Mouse (Mus musculus): ENCODE measurements at regions not wholly inside any gene's neighbourhood (a gene's known extent, or its start where the extent isn't known, plus 50 kb on each side); places are given as distances from the start of the nearest gene placed in this dataset.

- DNase-seq (ENCODE audit: extremely low read depth, low read depth), result no peak
These were observed 176.5 kb upstream of the Klf4 start for GRCm38 (mm10) chr4:55708808-55709207.

DNA sequence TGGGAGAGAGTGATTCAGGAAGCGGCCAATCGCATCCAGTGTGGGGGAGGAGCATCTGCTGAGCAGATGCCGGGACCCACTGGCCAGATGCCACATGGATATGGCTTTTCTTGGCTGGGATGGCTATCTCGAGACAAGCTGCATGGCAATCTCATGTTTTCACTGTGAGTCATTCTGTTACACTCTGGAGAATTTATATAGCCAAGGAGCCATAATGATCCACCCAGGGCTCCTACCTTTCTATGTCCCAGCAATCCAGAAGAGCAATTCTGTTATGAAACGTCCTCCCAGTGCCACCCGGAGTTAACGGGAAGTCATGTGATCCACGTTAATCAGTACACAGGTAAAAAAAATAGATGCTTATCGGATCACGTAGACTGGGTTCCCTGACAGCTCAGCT is 175.7 kb upstream of the Klf4 start:
- no peak for DNase-seq (ENCODE audit: extremely low read depth, low read depth)

- DNase-seq (ENCODE audit: extremely low read depth, low read depth), result no peak
These were observed 172.7 kb upstream of the Klf4 start for GRCm38 (mm10) chr4:55704921-55705320.

DNA sequence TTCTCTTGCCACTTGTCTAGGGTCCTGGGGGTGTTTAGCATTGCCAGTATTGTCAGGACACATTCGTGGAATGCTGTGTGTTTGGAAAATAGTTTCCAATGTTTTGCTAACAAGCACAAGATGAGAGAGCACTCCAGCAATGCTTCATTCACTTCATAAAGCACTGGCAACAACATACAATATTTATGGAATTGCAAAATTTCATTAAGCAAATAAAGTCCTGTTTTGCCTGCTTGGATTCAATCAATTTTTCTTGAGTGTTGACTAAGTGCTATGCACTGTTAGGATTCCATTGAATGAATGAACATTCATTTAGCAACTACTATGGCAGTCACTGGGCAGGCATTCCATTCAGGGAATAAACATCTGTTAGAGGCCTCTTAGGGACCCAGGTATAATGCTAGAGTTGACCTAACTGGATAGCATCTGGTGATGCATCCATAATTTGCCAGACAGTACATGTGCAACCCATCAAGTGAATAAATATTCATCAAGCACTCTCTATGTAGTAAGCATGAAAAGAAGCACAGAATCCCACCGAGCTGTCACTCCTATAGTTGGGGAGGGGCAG is 171.2 kb upstream of the Klf4 start:
- no peak for DNase-seq (ENCODE audit: extremely low read depth, low read depth)

GRCm38 (mm10) chr4:55701334-55701733 is 169.1 kb upstream of the Klf4 start:
- DNase-seq (ENCODE audit: extremely low read depth, low read depth), result no peak

DNA sequence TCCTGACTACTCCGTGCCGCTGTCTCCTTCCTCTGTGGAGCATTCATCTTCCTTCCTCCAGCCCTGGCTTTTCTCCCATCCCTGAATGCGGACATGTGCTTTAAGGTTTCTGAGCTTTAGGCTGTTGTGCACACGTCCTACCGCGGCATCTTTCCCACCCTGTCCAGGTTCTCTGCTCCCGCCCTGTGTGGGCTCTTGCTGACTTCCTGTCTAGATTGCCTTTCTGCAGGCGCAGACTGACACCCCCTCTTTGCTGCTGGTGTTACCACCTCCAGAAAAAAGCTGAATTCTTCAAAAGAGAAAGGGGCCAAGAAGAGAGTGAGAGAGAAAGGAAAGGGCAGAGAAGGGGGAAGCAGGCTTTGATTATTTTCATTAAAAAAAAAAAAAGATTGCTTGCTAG is 167.7 kb upstream of the Klf4 start:
- DNase-seq (ENCODE audit: extremely low read depth, low read depth), result no peak

DNA sequence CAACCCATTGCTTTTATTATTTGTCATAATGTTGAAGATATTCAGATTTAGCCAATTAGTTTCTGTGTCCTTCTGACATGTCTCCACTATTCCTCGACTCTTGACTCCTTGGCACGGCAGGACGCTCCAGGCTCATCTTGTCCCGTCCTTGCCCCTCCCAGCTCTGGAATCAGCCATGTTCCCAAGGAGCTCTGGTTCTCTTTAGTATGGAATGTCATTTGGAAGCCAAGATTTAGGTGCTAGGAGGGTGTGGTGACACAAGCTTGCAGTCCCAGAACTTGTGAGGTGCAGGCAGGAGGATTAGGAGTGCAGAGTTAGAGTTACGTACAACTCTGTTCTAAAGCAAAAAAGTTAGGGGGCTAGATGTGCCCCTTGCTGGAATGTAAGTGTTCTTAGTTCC is 166.9 kb upstream of the Klf4 start:
- no peak for DNase-seq (ENCODE audit: extremely low read depth, low read depth)

DNA sequence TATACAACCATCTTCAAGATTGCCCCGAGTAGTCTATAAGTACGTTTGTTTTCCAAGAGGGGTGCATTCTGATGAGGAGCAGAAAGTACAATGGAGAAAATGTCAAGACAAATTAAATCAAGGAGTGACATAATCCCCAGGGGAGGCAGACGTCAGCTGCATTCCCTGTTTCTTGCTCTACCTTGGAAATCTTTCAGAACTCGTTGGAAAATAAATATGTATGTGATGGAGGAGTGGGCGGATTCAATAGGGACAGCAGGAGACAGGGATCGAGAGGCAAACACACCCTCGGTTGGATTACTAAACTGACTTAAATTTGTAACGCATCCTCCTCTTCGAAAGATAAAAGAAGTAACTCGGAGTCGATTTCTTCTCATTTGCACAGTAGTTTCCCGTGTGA is 164.8 kb upstream of the Klf4 start:
- no peak for DNase-seq (ENCODE audit: extremely low read depth, low read depth)

- DNase-seq (ENCODE audit: extremely low read depth, low read depth), result no peak
These were observed 164.2 kb upstream of the Klf4 start for GRCm38 (mm10) chr4:55696428-55696827.

- no peak for DNase-seq (ENCODE audit: extremely low read depth, low read depth)
These were observed 163.0 kb upstream of the Klf4 start for GRCm38 (mm10) chr4:55695246-55695645.

- DNase-seq (ENCODE audit: extremely low read depth, low read depth), result no peak
These were observed 157.2 kb upstream of the Klf4 start for GRCm38 (mm10) chr4:55689479-55689878.

DNA sequence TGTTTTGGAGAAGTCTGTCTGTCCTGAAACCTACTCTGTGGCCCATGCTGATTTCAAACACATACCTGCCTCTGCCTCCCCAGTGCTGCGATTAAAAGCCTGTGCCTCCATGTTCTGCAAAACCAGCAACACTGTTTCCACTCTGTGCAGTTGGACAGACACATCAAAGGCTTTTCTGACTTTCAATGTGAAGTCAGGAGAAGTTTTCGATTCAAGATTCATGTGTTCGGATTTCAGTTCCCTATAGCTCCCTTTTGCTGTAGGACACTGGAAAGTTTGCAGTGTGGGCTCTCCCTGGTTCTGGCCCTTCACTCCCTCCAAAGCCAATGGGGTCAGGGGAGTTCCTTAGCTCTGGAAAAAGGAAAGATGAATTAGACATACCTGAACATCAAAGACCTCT is 154.5 kb upstream of the Klf4 start:
- no peak for DNase-seq (ENCODE audit: extremely low read depth, low read depth)

- DNase-seq (ENCODE audit: extremely low read depth, low read depth), result no peak
These were observed 140.0 kb upstream of the Klf4 start for GRCm38 (mm10) chr4:55672288-55672687.

DNA sequence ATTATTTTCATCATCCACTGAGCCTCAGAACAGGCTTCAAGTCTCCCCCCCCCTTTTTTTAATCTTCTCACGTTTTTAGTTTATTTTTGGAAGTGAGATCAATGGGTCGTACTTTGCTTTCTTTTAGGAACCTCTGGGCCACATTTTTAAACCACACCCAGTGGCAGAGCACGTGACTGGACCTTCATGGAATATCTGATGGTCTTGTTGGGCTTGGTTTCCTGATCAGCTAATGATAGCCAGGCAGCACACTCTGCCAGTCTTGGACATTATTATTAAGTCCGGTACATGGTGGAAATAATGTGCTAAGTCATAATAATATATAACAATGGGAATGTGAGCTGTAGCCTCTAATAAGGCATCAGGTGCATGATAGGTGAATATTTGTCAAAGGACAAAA is 138.0 kb upstream of the Klf4 start:
- DNase-seq (ENCODE audit: extremely low read depth, low read depth), result no peak

DNA sequence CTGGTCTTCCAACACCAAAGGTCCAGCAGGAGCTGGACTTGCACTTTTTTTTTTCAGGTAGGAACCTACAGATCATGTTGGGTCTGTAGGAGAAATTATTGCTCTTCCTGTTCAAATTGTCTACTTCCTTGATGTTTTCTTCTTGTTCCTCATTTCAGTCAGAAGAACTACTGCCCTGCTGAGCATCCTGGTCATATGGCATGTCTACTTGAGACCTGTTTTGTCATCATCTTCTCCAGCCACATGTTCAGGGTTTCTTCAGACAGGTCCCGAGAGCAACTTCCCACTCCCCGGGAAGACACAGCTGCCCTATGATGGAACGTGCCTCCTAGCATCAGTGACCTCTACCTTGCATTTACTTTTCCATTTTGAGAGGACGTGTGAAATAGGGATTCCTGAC is 132.6 kb upstream of the Klf4 start:
- no peak for DNase-seq (ENCODE audit: extremely low read depth, low read depth)

DNA sequence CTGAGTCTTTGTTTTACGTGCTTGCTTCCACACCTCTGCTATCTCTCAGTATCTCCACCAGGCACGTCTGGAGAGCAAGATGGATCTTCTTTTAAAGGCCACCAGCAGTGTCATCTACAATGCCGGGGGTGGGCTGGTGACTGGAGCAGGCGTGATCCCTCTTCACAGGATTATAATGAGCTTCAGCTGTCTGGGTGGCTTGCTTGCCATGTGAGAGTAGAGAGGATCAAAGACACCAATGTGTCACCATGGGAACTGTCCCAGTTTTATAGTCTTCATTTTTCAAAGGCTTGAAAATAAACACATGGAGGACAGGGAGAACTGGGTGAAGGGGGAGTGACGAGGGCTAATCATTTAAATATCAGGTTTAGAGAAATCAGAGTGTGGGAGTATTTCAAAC is 131.6 kb upstream of the Klf4 start:
- no peak for DNase-seq (ENCODE audit: extremely low read depth, low read depth)

GRCm38 (mm10) chr4:55662041-55662440 is 129.8 kb upstream of the Klf4 start:
- no peak for DNase-seq (ENCODE audit: extremely low read depth, low read depth)

GRCm38 (mm10) chr4:55658904-55659303 is 126.6 kb upstream of the Klf4 start:
- no peak for DNase-seq (ENCODE audit: extremely low read depth, low read depth)

DNA sequence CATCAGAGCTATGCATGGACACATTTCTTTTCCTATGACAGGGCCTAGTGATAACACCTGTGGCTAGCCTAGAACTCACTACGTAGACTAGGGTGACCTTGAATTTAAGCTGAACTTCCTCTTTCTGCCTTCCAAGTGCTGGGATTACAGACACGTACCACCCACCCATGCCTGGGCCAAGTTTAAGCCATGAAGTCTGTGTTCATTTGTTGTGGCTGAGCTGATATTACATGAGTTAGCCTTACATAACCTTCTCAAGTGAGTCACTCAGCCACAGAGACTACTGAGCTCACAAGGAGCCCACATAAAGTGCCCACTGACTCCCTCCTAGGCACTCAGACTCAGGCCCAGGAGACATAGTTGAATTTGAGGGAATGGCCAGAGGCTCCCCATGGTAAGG is 123.1 kb upstream of the Klf4 start:
- no peak for DNase-seq (ENCODE audit: extremely low read depth, low read depth)

GRCm38 (mm10) chr4:55652628-55653027 is 120.4 kb upstream of the Klf4 start:
- DNase-seq (ENCODE audit: extremely low read depth, low read depth), result no peak

DNA sequence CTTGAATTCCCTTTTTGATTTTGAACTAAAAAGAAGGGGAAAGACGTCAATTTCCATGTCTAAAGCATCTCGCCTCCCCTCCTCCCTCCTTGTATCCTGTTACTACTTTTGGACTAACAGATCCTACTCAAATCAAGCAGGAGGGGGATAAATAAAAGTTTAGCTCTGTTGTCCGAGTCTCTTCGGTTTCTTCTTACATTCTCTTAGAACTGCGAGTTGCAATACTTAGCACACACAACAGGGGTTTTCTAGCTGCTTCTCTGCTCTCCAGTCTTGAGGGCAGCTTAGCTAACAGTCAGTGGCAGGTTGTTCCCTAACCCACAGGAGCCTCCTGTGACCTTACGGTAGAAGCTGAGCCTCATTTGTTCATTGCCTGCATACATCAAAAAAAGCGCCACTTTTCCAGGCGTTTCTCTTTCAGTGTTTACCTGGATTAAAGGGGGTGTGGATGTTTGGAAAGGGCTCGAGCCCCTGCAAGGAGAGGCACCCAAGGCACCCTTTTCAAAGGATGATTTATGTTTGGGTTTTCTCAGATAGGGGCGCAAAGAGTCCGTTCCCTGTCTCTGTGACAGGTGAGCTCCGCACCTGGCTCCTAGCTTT is 119.6 kb upstream of the Klf4 start:
- no peak for DNase-seq (ENCODE audit: extremely low read depth, low read depth)

GRCm38 (mm10) chr4:55651051-55651763 is 118.9 kb upstream of the Klf4 start:
- no peak for DNase-seq (ENCODE audit: extremely low read depth, low read depth)

DNA sequence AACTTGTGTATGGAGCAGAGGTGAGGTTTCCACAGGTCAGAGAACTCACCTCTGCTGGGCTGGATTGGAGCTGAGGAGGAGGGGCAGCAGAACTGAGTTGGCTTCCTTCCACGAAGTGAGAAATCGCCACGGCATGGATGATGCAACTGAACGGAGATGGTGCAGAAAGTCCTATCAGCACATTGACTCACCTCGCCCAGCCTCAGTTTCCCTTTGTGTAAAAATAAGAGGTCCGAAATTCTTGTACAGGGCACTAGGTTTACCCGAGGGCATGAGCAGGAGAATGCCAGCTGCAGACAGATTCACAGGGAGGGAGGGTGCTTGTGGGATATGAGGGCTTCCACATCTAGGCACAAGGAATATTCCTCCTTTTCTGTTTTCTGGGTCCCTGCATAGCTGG is 117.9 kb upstream of the Klf4 start:
- DNase-seq (ENCODE audit: extremely low read depth, low read depth), result no peak

Data from MEL-GATA-1-ER (cell line).